Mouse (Mus musculus) CD4-positive helper T cell, adult 2 months (primary cell): ENCODE results near the gene Ifna16.

Experiments used
- DNase-seq: peaks from one replicate; pipeline ENCODE4 v3.0.0-alpha.2; 2012; ENCODE audit warnings: low read depth, missing footprints, low spot score

Ifna16 gene

DNA sequence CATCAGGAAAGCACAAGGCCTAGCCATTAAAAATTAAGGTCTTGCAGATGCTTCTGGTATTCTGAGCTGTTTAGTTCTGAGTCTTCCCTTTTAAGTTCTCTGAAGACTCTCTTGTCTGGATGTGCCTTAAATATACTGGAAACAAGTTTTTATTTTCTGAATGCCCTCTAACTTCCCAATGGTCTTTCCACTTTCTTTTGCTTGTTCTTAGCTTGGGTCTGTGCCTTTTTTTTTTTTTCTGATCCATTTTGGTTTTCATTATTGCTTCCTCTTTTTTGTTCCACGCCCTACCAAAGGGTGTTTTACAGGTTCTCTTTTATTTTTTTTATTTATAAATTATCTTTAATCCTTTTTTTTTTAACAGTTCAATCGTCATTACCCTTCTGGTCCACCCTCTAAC, 32.4 kb downstream of the Ifna16 start, which contains the start of gene Ifna13:
Ifna13 (minus strand) TSS at position 101 of the 400 bp plus-strand sequence.
- no peak for DNase-seq

- DNase-seq: peak; percentile 1
Observed at GRCm38 (mm10) chr4:88642526-88642925, 34.2 kb downstream of the Ifna16 start.

- DNase-seq: peak; percentile 92
Observed at GRCm38 (mm10) chr4:88641077-88641831, 35.5 kb downstream of the Ifna16 start.

GRCm38 (mm10) chr4:88640704-88641076, 36.0 kb downstream of the Ifna16 start:
- no peak for DNase-seq

GRCm38 (mm10) chr4:88634311-88634710, 42.4 kb downstream of the Ifna16 start, which contains the start of gene C87499:
C87499 (minus strand) TSS chr4:88634411.
- no peak for DNase-seq
